Mouse (Mus musculus) C2C12 (cell line): ENCODE results near the gene Mettl27. TPM values are rescaled to one million over a fixed set of nuclear protein-coding genes. Genes with fewer than 3 reads are reported as not detected.

ENCODE experiments used
- H3K27me3 ChIP-seq: one replicate; pipeline ENCODE4 v1.6.1; 2011; ENCODE audit not compliant: control insufficient read depth, insufficient read depth, insufficient read length
- H3K36me3 ChIP-seq: one replicate; pipeline ENCODE4 v1.6.1; 2011; ENCODE audit not compliant: control insufficient read depth, insufficient read depth
- H3K4me3 ChIP-seq: one replicate; pipeline ENCODE4 v1.5.1; 2011; ENCODE audit warnings: mild to moderate bottlenecking, control low read depth; ENCODE audit not compliant: poor library complexity, insufficient read depth, severe bottlenecking
- H3K79me2 ChIP-seq: one replicate; pipeline ENCODE4 v1.6.1; 2011; ENCODE audit not compliant: control insufficient read depth, insufficient read depth
- H3K79me3 ChIP-seq: one replicate; pipeline ENCODE4 v1.6.1; 2011; ENCODE audit warnings: low read depth, control low read depth
- H3ac ChIP-seq: one replicate; pipeline ENCODE3; 2011; ENCODE audit warnings: low read depth; ENCODE audit not compliant: control insufficient read depth, insufficient read length
- CEBPB ChIP-seq: IDR thresholded peaks from one replicate; pipeline ENCODE4 v1.6.1; 2011; ENCODE audit warnings: low read depth, mild to moderate bottlenecking, control low read depth, moderate library complexity
- CTCF ChIP-seq: IDR thresholded peaks from one replicate; pipeline ENCODE4 v1.5.1; 2011; ENCODE audit not compliant: control insufficient read depth, insufficient read depth, insufficient read length
- FOSL1 ChIP-seq: IDR thresholded peaks from one replicate; pipeline ENCODE4 v1.8.0; 2011; ENCODE audit warnings: mild to moderate bottlenecking, low read length; ENCODE audit not compliant: poor library complexity, insufficient read depth, severe bottlenecking
- MAX ChIP-seq: IDR thresholded peaks from one replicate; pipeline ENCODE4 v1.6.1; 2011; ENCODE audit warnings: mild to moderate bottlenecking, control low read depth
- MYOD1 ChIP-seq: IDR thresholded peaks from one replicate; pipeline ENCODE4 v1.6.1; 2011; ENCODE audit warnings: low read depth; ENCODE audit not compliant: control insufficient read depth, insufficient read length
- MYOG ChIP-seq: IDR thresholded peaks from one replicate; pipeline ENCODE4 v1.6.1; 2011; ENCODE audit not compliant: control insufficient read depth, insufficient read length; ENCODE audit errors: extremely low read depth
- USF1 ChIP-seq: IDR thresholded peaks from one replicate; pipeline ENCODE4 v1.6.1; 2011; ENCODE audit warnings: low read depth, mild to moderate bottlenecking, control low read depth, moderate library complexity
- polyA plus RNA-seq: library from polyadenylated mRNA; unstranded; fragments of >200 nt; fragmentation: generic; extraction: Trizol; gene quantifications from one replicate; pipeline ENCODE4 v1.2.1, GENCODE M21; 2012; ENCODE audit warnings: missing spikeins

Mettl27 gene
- polyA plus RNA-seq, 1 experiment: 4.3 TPM

GRCm38 (mm10) chr5:134986298-134987268 is 54.4 kb downstream of the Mettl27 start:
- H3K79me3 ChIP-seq: no peaks in the 10 kb centered on the region
- H3K4me3 ChIP-seq: no peak overlapping the region
- no peaks in the 10 kb centered on the region for H3K36me3 ChIP-seq
- peaks cover 26% of the 10 kb centered on the region for H3K27me3 ChIP-seq
- no peaks in the 10 kb centered on the region for H3K79me2 ChIP-seq
- no peak overlapping the region for H3ac ChIP-seq
- TF ChIP-seq CEBPB (no peak), FOSL1 (no peak), USF1 (no peak), CTCF (no peak), MYOD1 (no peak), MAX (no peak), MYOG (no peak)

- Histone ChIP-seq H3K79me2 (no peaks in the 10 kb centered on the region), H3K36me3 (no peaks in the 10 kb centered on the region), H3K4me3 (no peak overlapping the region), H3K27me3 (peaks cover 26% of the 10 kb centered on the region), H3ac (no peak overlapping the region), H3K79me3 (no peaks in the 10 kb centered on the region)
- TF ChIP-seq MYOD1: no peak
- TF ChIP-seq CTCF: no peak
- no peak for TF ChIP-seq FOSL1
- no peak for TF ChIP-seq CEBPB
- TF ChIP-seq USF1: no peak
- TF ChIP-seq MYOG: no peak
- no peak for TF ChIP-seq MAX
Observed at GRCm38 (mm10) chr5:134989166-134989565, 57.0 kb downstream of the Mettl27 start.

- no peak overlapping the region for H3ac ChIP-seq
- peaks cover 26% of the 10 kb centered on the region for H3K27me3 ChIP-seq
Observed at GRCm38 (mm10) chr5:134989741-134990140, 57.6 kb downstream of the Mettl27 start.

More at GRCm38 (mm10) chr5:134989741-134990140, 57.6 kb downstream of the Mettl27 start:
- no peaks in the 10 kb centered on the region for H3K79me2 ChIP-seq
- TF ChIP-seq MAX (no peak), CEBPB (peak; percentile 65)
- no peaks in the 10 kb centered on the region for H3K79me3 ChIP-seq
- H3K4me3 ChIP-seq: no peak overlapping the region
- no peaks in the 10 kb centered on the region for H3K36me3 ChIP-seq

Other genes starting within 250 kb of the Mettl27 start
- 32.2 TPM for gene Limk1, start 243.8 kb upstream of the Mettl27 start, polyA plus RNA-seq
- not detected for gene Eln, start 185.0 kb upstream of the Mettl27 start, polyA plus RNA-seq
- not detected for gene Tmem270, start 25.6 kb upstream of the Mettl27 start, polyA plus RNA-seq
- gene Cldn13, start 16.8 kb upstream of the Mettl27 start, polyA plus RNA-seq: not detected
- gene Cldn4, start 14.6 kb downstream of the Mettl27 start, polyA plus RNA-seq: 0.04 TPM
- not detected for gene Cldn3, start 53.8 kb downstream of the Mettl27 start, polyA plus RNA-seq
- gene Abhd11, start 76.8 kb downstream of the Mettl27 start, polyA plus RNA-seq: 26.8 TPM
- 5.3 TPM for gene Stx1a, start 91.1 kb downstream of the Mettl27 start, polyA plus RNA-seq
- 16.8 TPM for gene Dnajc30, start 131.8 kb downstream of the Mettl27 start, polyA plus RNA-seq
- gene Bud23, start 132.6 kb downstream of the Mettl27 start, polyA plus RNA-seq: 63.8 TPM
- gene Vps37d, start 145.9 kb downstream of the Mettl27 start, polyA plus RNA-seq: 3.5 TPM
- gene Mlxipl, start 157.5 kb downstream of the Mettl27 start, polyA plus RNA-seq: not detected
- 17.0 TPM for gene Tbl2, start 217.3 kb downstream of the Mettl27 start, polyA plus RNA-seq
- 50.3 TPM for gene Bcl7b, start 235.9 kb downstream of the Mettl27 start, polyA plus RNA-seq